Mouse (Mus musculus) embryo, embryonic 10 days (tissue): ENCODE results near the gene Rsl1d1.
"Not testable (repeated sequence)": the region's sequence is repeated elsewhere in the genome, so short reads cannot be mapped to it uniquely, and the experiment has no call there.

ENCODE experiments used
- DNase-seq: peaks from one replicate; pipeline ENCODE4 v3.0.0-alpha.2; 2015; ENCODE audit warnings: low spot score

Gene Rsl1d1

DNA sequence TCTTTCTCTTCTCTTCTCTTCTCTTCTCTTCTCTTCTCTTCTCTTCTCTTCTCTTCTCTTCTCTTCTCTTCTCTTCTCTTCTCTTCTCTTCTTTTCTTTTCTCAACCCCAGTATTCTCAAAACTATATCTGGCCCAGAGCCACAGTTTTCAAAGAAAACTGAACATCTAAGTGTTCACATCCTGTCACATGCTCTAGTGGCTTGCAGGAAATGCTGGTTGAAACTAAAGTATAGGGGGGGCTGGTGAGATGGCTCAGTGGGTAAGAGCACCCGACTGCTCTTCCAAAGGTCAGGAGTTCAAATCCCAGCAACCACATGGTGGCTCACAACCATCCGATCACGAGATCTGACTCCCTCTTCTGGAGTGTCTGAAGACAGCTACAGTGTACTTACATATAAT, 45.4 kb downstream of the Rsl1d1 start:
- not testable (repeated sequence) for DNase-seq

DNA sequence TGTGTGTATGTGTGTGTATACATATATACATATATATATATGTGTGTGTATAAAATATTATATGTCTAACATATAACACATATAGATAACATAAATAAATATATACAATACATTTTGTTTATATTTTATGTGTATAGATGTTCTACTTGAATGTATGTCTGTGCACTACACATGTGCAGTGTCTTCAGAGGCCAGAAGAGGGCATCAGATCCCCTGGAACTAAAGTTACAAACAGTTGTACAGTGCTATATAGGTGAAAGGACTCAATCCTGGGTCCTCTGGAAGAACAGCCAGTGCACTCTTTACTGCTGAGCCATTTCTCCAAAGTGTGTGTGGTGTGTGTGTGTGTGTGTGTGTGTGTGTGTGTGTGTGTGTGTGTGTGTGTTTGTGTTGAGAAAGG, 48.6 kb downstream of the Rsl1d1 start:
- no peak for DNase-seq

DNA sequence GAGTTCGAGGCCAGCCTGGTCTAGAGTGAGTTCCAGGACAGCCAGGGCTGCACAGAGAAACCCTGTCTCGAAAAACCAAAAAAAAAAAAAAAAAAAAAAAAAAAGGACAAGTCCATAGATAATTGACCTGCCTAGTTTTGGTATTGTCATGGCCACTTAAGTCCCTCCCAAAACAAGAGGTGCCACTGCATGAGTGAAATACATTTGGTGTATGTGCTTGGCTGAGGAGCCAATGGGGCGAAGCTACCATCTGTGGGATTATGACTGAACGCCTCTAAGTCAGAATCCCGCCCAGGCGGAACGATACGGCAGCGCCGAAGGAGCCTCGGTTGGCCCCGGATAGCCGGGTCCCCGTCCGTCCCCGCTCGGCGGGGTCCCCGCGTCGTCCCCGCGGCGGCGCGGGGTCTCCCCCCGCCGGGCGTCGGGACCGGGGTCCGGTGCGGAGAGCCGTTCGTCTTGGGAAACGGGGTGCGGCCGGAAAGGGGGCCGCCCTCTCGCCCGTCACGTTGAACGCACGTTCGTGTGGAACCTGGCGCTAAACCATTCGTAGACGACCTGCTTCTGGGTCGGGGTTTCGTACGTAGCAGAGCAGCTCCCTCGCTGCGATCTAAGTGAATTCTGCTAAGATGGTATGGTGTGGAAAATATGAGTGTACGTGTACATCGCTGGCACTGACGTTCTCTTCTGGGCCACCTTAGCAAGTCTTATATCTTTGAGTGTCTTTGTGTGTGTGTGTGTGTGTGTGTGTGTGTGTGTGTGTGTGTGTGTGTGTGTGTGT, 59.2 kb downstream of the Rsl1d1 start:
- DNase-seq = not testable (repeated sequence)
